Mouse (Mus musculus): Measurements from ENCODE around the gene Galk1.

- TF ChIP-seq POLR2A (IDR thresholded peaks at IDR 0.05; ENCODE audit: insufficient read depth, low read depth, low read length) (no peak), CTCF (IDR thresholded peaks at IDR 0.05) (peak; percentile 65)
Observed at GRCm38 (mm10) chr11:116018106-116018505, 5.6 kb upstream of the Galk1 start.
